Mouse (Mus musculus): Measurements from ENCODE around the gene Tes. TPM values are rescaled to one million over a fixed set of nuclear protein-coding genes. Genes with fewer than 3 reads are reported as not detected.

The Tes gene
- polyA plus RNA-seq, 1 experiment, result 2.1 TPM

DNA sequence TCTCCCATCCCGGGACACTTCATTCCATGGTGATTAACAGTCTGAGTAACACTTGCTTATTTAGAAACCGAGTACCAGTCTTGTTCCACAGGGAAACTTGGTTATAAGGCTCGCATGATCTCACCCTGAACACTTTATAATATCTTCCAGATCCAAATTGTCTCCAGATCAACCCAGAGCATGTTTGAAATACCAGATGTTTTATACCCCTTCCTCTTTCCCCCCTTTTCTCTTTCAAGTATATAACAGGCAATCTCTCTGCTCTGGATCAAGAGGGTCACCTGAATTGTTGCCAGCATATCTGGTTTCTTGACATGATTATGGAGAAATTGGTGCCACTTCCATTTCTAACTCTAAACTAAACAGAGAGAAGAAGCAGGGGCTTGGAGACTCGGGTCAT is 17.3 kb downstream of the Tes start:
- Histone ChIP-seq H3K4me1 (ENCODE audit: control insufficient read depth, insufficient read depth, low read length) (no peaks in the 10 kb centered on the region), H3K4me3 (replicated peaks; ENCODE audit: insufficient read depth, low read depth, low read length) (no peak overlapping the region), H3K27me3 (ENCODE audit: control insufficient read depth, insufficient read depth, low read length) (no peaks in the 10 kb centered on the region; the same call in 1 of the 2 replicates), H3K27ac (ENCODE audit: insufficient read depth, low read length) (no peak overlapping the region)
- no peak for DNase-seq
- WGBS, result 84% methylated on average over 4 of the region's 4 CpGs
- no peak for TF ChIP-seq CTCF (IDR thresholded peaks at IDR 0.05; ENCODE audit: borderline replicate concordance, insufficient read depth, low read depth, low read length)
- no peak for TF ChIP-seq POLR2A (IDR thresholded peaks at IDR 0.05; ENCODE audit: borderline replicate concordance, insufficient read depth, low read length)

DNA sequence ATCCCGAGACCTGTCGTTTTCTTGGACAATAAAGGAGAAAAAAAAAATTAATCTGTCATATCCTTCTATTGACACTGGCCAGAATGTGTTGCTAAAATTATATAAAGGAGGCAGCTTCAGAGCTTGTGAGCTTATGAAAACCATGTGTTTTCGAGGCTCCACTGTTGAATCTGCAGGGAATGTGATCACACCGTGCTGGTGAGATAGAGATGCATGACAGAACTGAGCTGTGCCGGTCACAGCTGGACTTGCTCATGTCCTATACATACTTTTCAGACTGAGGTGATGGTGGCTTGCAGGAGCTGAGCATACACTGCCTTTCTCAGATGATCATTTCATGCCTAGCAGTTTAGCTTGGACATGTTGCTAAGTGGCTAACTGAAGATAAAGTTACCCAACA is 17.9 kb downstream of the Tes start:
- Histone ChIP-seq H3K4me1 (ENCODE audit: control insufficient read depth, insufficient read depth, low read length) (no peaks in the 10 kb centered on the region), H3K27me3 (ENCODE audit: control insufficient read depth, insufficient read depth, low read length) (no peaks in the 10 kb centered on the region; the same call in 1 of the 2 replicates), H3K27ac (ENCODE audit: insufficient read depth, low read length) (no peak overlapping the region), H3K4me3 (replicated peaks; ENCODE audit: insufficient read depth, low read depth, low read length) (no peak overlapping the region)
- TF ChIP-seq CTCF (IDR thresholded peaks at IDR 0.05; ENCODE audit: borderline replicate concordance, insufficient read depth, low read depth, low read length) (no peak), POLR2A (IDR thresholded peaks at IDR 0.05; ENCODE audit: borderline replicate concordance, insufficient read depth, low read length) (no peak)
- WGBS, result 86% methylated on average over 5 of the region's 5 CpGs
- no peak for DNase-seq

GRCm38 (mm10) chr6:17087485-17087884 is 22.5 kb downstream of the Tes start:
- H3K27ac ChIP-seq (ENCODE audit: insufficient read depth, low read length), result no peak overlapping the region
- no peaks in the 10 kb centered on the region for H3K4me1 ChIP-seq (ENCODE audit: control insufficient read depth, insufficient read depth, low read length)
- no peaks in the 10 kb centered on the region for H3K27me3 ChIP-seq (ENCODE audit: control insufficient read depth, insufficient read depth, low read length)
- WGBS, result 66% methylated on average over 6 of the region's 6 CpGs
- TF ChIP-seq CTCF (IDR thresholded peaks at IDR 0.05; ENCODE audit: borderline replicate concordance, insufficient read depth, low read depth, low read length) (peak; percentile 41; the same call in 1 of the 2 replicates), POLR2A (IDR thresholded peaks at IDR 0.05; ENCODE audit: borderline replicate concordance, insufficient read depth, low read length) (no peak)
- H3K4me3 ChIP-seq (replicated peaks; ENCODE audit: insufficient read depth, low read depth, low read length), result no peak overlapping the region
- peak in 1 of 2 experiments; percentile 25 for DNase-seq

DNA sequence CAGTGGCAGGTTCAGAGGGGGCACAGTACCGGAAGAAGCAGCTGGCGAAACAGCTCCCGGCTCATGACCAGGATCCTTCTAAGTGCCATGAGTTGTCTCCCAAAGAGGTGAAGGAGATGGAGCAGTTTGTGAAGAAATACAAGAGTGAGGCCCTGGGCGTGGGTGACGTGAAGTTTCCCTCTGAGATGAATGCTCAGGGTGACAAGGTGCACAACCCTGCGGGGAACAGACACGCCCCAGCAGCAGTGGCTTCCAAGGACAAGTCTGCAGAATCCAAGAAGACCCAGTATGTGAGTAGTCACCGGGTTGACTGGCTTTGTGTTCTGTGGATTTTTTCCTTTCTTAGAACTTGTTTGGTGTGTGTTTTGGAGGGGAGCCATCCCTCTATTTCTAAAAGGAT is 32.4 kb downstream of the Tes start:
- no peak for DNase-seq
- Histone ChIP-seq H3K4me3 (replicated peaks; ENCODE audit: insufficient read depth, low read depth, low read length) (no peak overlapping the region), H3K27ac (ENCODE audit: insufficient read depth, low read length) (no peak overlapping the region), H3K4me1 (ENCODE audit: control insufficient read depth, insufficient read depth, low read length) (no peaks in the 10 kb centered on the region), H3K27me3 (ENCODE audit: control insufficient read depth, insufficient read depth, low read length) (no peaks in the 10 kb centered on the region)
- 83% methylated on average over 8 of the region's 8 CpGs for WGBS
- no peak for TF ChIP-seq POLR2A (IDR thresholded peaks at IDR 0.05; ENCODE audit: borderline replicate concordance, insufficient read depth, low read length)
- TF ChIP-seq CTCF (IDR thresholded peaks at IDR 0.05; ENCODE audit: borderline replicate concordance, insufficient read depth, low read depth, low read length), result no peak

GRCm38 (mm10) chr6:17098559-17098958 is 33.6 kb downstream of the Tes start:
- TF ChIP-seq CTCF (IDR thresholded peaks at IDR 0.05; ENCODE audit: borderline replicate concordance, insufficient read depth, low read depth, low read length) (no peak), POLR2A (IDR thresholded peaks at IDR 0.05; ENCODE audit: borderline replicate concordance, insufficient read depth, low read length) (no peak)
- no peak overlapping the region for H3K27ac ChIP-seq (ENCODE audit: insufficient read depth, low read length)
- 91% methylated on average over 9 of the region's 9 CpGs for WGBS
- H3K4me1 ChIP-seq (ENCODE audit: control insufficient read depth, insufficient read depth, low read length), result no peaks in the 10 kb centered on the region
- H3K4me3 ChIP-seq (replicated peaks; ENCODE audit: insufficient read depth, low read depth, low read length), result no peak overlapping the region
- H3K27me3 ChIP-seq (ENCODE audit: control insufficient read depth, insufficient read depth, low read length), result no peaks in the 10 kb centered on the region
- no peak for DNase-seq

- H3K4me3 ChIP-seq (replicated peaks; ENCODE audit: insufficient read depth, low read depth, low read length), result peak overlapping the region; percentile 11
- DNase-seq, result no peak
- H3K27me3 ChIP-seq (ENCODE audit: control insufficient read depth, insufficient read depth, low read length), result no peaks in the 10 kb centered on the region
- TF ChIP-seq CTCF (IDR thresholded peaks at IDR 0.05; ENCODE audit: borderline replicate concordance, insufficient read depth, low read depth, low read length) (no peak), POLR2A (IDR thresholded peaks at IDR 0.05; ENCODE audit: borderline replicate concordance, insufficient read depth, low read length) (no peak)
- H3K27ac ChIP-seq (ENCODE audit: insufficient read depth, low read length), result no peak overlapping the region
- WGBS, result 28% methylated on average over 25 of the region's 25 CpGs
- H3K4me1 ChIP-seq (ENCODE audit: control insufficient read depth, insufficient read depth, low read length), result no peaks in the 10 kb centered on the region
Observed at GRCm38 (mm10) chr6:17099477-17100130, 34.7 kb downstream of the Tes start.

DNA sequence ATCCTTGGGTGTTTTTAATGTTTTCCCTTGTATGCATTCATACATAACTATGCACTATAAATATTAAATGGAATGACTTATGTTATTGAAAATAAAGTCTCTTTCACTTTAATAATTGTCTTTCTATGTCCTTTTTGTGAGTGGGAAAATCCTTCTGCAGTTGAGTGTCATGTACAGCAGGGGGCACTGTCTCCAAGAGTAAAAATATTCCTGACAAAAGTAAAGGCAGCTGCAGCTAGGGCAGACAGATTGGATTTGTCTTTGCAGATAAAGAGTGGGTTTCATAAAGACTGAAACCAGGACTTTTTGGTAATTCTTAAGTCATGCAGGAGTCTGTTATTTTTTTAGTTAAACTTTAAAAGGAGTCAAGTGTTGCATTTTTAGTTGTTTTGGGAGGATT is 40.8 kb downstream of the Tes start:
- Histone ChIP-seq H3K27ac (ENCODE audit: insufficient read depth, low read length) (no peak overlapping the region), H3K4me3 (replicated peaks; ENCODE audit: insufficient read depth, low read depth, low read length) (no peak overlapping the region)
- TF ChIP-seq CTCF (IDR thresholded peaks at IDR 0.05; ENCODE audit: borderline replicate concordance, insufficient read depth, low read depth, low read length) (peak; percentile 37; the same call in 1 of the 2 replicates), POLR2A (IDR thresholded peaks at IDR 0.05; ENCODE audit: borderline replicate concordance, insufficient read depth, low read length) (no peak)

GRCm38 (mm10) chr6:17106493-17106892 is 41.5 kb downstream of the Tes start:
- Histone ChIP-seq H3K4me1 (ENCODE audit: control insufficient read depth, insufficient read depth, low read length) (no peaks in the 10 kb centered on the region), H3K4me3 (replicated peaks; ENCODE audit: insufficient read depth, low read depth, low read length) (no peak overlapping the region), H3K27ac (ENCODE audit: insufficient read depth, low read length) (no peak overlapping the region), H3K27me3 (ENCODE audit: control insufficient read depth, insufficient read depth, low read length) (no peaks in the 10 kb centered on the region)
- DNase-seq, result no peak
- 96% methylated on average over 5 of the region's 5 CpGs for WGBS
- TF ChIP-seq CTCF (IDR thresholded peaks at IDR 0.05; ENCODE audit: borderline replicate concordance, insufficient read depth, low read depth, low read length) (no peak), POLR2A (IDR thresholded peaks at IDR 0.05; ENCODE audit: borderline replicate concordance, insufficient read depth, low read length) (no peak)

More for the DNA sequence above, 40.8 kb downstream of the Tes start:
- peak; percentile 32 to 34 for DNase-seq
- Histone ChIP-seq H3K27me3 (ENCODE audit: control insufficient read depth, insufficient read depth, low read length) (no peaks in the 10 kb centered on the region), H3K4me1 (ENCODE audit: control insufficient read depth, insufficient read depth, low read length) (no peaks in the 10 kb centered on the region)
